Mouse (Mus musculus): ENCODE measurements around the gene Rnf20. TPM values are rescaled to one million over a fixed set of nuclear protein-coding genes. Genes with fewer than 3 reads are reported as not detected.
"Not testable (repeated sequence)": the region's sequence is repeated elsewhere in the genome, so short reads cannot be mapped to it uniquely, and the experiment has no call there.

Gene Rnf20
- polyA plus RNA-seq, 1 experiment from 2014 or later = 74.0 TPM

DNA sequence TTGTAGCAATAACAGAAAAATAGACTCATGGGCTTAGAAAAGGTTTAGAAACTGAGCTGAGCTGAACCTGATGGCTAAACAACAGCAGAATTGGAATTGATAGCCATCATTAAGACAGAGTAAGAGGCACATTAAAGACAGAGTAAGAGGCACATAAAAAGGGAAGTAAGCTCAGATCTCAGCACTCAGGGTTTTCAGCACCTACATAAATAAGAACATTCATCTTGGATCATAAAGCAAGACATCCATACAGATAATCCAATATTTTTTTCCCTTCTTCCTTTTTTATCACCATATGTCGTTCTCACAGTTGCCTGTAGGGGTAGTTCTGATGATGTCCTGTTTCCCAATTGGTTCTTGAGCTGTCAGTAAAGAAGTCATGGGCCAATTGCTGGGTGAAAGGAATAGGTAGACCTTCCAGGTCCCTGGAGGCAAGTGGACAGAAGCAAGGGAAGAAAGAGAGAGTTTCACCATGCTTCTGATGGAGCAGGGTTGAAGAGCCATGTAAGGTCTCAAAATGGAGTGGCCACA is 27.7 kb upstream of the Rnf20 start:
- Histone ChIP-seq H3K27ac (replicated peaks; ENCODE audit: low read depth, low read length) (no peak overlapping the region), H3K4me3 (replicated peaks; ENCODE audit: low read depth, low read length) (no peak overlapping the region), H3K4me1 (ENCODE audit: control insufficient read depth, insufficient read depth, low read length) (no peaks in the 10 kb centered on the region), H3K36me3 (ENCODE audit: control insufficient read depth, insufficient read depth, low read length) (no peaks in the 10 kb centered on the region), H3K4me2 (ENCODE audit: low read length) (no peak overlapping the region), H3K9ac (replicated peaks; ENCODE audit: low read length) (no peak overlapping the region), H3K9me3 (ENCODE audit: control insufficient read depth, low read length) (no peaks in the 10 kb centered on the region), H3K27me3 (ENCODE audit: control insufficient read depth, insufficient read depth, low read length) (no peaks in the 10 kb centered on the region)
- 69% methylated on average over 1 of the region's 1 CpGs for WGBS
- no peak for DNase-seq
- no peak for ATAC-seq (ENCODE audit: low FRiP score, low TSS enrichment)

DNA sequence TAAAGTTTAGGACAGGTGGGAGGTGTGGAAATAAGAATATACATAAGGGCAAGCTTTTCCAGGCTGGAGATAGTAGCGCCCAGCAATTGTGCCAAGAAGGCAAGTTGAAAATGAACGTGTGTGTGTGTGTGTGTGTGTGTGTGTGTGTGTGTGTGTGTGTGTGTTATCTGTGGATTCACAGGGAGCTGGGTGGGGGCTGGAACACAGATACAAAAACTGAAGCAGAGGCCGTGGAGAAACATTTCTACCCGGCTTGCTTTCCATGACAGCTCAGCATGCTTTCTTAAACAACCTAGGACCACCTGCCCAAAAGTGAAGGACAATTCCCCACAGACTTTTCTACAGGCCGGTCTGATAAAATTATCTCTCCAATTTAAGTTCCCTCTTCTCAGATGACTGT is 27.2 kb upstream of the Rnf20 start:
- Histone ChIP-seq H3K4me3 (replicated peaks; ENCODE audit: low read depth, low read length) (no peak overlapping the region), H3K36me3 (ENCODE audit: control insufficient read depth, insufficient read depth, low read length) (no peaks in the 10 kb centered on the region), H3K27me3 (ENCODE audit: control insufficient read depth, insufficient read depth, low read length) (no peaks in the 10 kb centered on the region), H3K27ac (replicated peaks; ENCODE audit: low read depth, low read length) (no peak overlapping the region), H3K4me1 (ENCODE audit: control insufficient read depth, insufficient read depth, low read length) (no peaks in the 10 kb centered on the region), H3K4me2 (ENCODE audit: low read length) (no peak overlapping the region), H3K9ac (replicated peaks; ENCODE audit: low read length) (no peak overlapping the region), H3K9me3 (ENCODE audit: control insufficient read depth, low read length) (no peaks in the 10 kb centered on the region)
- WGBS = 93% methylated on average over 5 of the region's 5 CpGs
- DNase-seq (no peak), ATAC-seq (ENCODE audit: low FRiP score, low TSS enrichment) (no peak)

DNA sequence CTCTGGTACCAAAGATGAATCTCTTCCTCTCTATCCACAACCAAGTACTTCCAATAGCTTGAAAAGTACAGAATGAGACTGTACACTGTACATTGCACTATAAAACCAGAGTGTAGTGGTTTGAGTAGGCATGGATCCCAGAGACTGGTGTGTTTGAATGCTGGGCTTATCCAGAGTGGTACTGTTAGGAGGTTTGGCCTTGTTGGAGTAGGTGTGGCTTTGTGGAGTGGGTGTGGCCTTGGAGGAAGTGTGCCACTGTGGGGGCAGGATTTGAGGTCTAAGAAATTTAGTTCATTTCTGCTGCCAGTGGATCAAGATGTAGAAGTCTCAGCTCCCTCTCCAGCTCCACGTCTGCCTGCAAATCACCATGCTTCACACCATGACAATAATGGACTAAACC is 26.3 kb upstream of the Rnf20 start:
- H3K4me3 ChIP-seq (replicated peaks; ENCODE audit: low read depth, low read length) = no peak overlapping the region
- H3K27me3 ChIP-seq (ENCODE audit: control insufficient read depth, insufficient read depth, low read length) = no peaks in the 10 kb centered on the region
- ATAC-seq (ENCODE audit: low FRiP score, low TSS enrichment) (no peak), DNase-seq (no peak)
- 91% methylated on average over 1 of the region's 1 CpGs for WGBS
- no peaks in the 10 kb centered on the region for H3K9me3 ChIP-seq (ENCODE audit: control insufficient read depth, low read length)
- H3K4me1 ChIP-seq (ENCODE audit: control insufficient read depth, insufficient read depth, low read length) = no peaks in the 10 kb centered on the region
- no peak overlapping the region for H3K4me2 ChIP-seq (ENCODE audit: low read length)
- no peak overlapping the region for H3K27ac ChIP-seq (replicated peaks; ENCODE audit: low read depth, low read length)
- no peak overlapping the region for H3K9ac ChIP-seq (replicated peaks; ENCODE audit: low read length)
- H3K36me3 ChIP-seq (ENCODE audit: control insufficient read depth, insufficient read depth, low read length) = no peaks in the 10 kb centered on the region

DNA sequence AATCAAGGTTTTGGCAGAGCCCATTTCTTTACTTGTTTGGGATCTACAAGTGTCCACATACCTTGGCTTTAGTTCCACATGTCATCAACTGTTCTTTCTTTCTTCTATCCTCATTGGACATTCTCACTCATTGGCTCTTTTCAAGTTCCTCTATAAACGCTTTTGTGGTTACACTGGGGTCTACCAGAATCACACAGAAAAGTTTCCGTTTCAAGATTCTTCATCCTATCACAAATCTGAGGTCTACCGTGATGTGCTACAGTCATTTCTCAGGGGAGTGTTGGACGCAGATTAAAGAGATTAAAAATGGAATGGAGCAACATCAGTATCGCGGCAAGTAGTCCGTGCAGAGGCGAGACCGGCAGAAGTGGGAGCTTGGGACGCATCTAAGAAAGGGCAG is 14.9 kb upstream of the Rnf20 start:
- Histone ChIP-seq H3K27me3 (ENCODE audit: control insufficient read depth, insufficient read depth, low read length) (no peaks in the 10 kb centered on the region), H3K27ac (replicated peaks; ENCODE audit: low read depth, low read length) (no peak overlapping the region), H3K4me1 (ENCODE audit: control insufficient read depth, insufficient read depth, low read length) (no peaks in the 10 kb centered on the region), H3K9me3 (ENCODE audit: control insufficient read depth, low read length) (no peaks in the 10 kb centered on the region), H3K9ac (replicated peaks; ENCODE audit: low read length) (no peak overlapping the region), H3K36me3 (ENCODE audit: control insufficient read depth, insufficient read depth, low read length) (no peaks in the 10 kb centered on the region), H3K4me3 (replicated peaks; ENCODE audit: low read depth, low read length) (no peak overlapping the region), H3K4me2 (ENCODE audit: low read length) (no peak overlapping the region)
- DNase-seq (no peak), ATAC-seq (ENCODE audit: low FRiP score, low TSS enrichment) (no peak)
- 92% methylated on average over 10 of the region's 10 CpGs for WGBS

DNA sequence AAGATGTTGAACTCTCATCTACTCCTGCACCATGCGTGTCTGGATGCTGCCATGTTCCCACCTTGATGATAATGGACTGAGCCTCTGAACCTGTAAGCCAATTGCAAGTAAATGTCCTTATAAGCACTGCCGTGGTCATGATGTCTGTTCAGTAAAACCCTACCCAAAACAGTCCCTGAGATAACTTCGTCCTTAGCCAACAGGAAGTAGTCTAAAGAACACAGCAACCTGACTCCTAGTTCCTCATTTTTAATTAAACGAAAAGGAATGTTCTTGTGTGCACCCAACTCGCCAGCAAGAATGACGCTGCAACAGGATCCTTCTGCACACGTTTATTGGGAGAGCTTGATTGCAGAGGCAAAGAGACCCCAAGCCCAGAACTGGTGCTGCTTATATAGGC is 11.9 kb upstream of the Rnf20 start:
- not testable (repeated sequence) for DNase-seq; H3K9ac ChIP-seq (replicated peaks; ENCODE audit: low read length); H3K4me1 ChIP-seq (ENCODE audit: control insufficient read depth, insufficient read depth, low read length); H3K4me3 ChIP-seq (replicated peaks; ENCODE audit: low read depth, low read length); H3K9me3 ChIP-seq (ENCODE audit: control insufficient read depth, low read length); H3K27ac ChIP-seq (replicated peaks; ENCODE audit: low read depth, low read length); H3K36me3 ChIP-seq (ENCODE audit: control insufficient read depth, insufficient read depth, low read length); H3K4me2 ChIP-seq (ENCODE audit: low read length); ATAC-seq (ENCODE audit: low FRiP score, low TSS enrichment); H3K27me3 ChIP-seq (ENCODE audit: control insufficient read depth, insufficient read depth, low read length)
- 93% methylated on average over 7 of the region's 7 CpGs for WGBS

DNA sequence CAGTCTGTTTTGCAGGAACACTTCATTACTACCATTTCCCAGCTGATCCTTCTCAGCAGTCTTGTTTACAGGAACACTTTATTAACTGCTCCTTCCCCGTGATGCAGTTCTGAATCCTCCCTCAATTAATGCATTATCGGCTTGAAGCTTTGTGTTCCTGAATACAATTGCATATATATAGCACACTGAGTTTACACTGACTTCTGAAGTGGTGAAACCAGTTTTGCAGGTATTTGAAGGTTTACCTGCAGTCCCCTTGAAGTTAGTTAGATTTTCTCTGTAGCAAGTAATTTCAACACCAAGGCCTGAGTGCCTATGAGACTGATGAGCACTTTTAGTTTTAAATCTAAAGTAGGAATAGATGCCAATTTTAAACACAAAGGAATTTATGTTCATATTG is 9.5 kb upstream of the Rnf20 start:
- no peak for ATAC-seq (ENCODE audit: low FRiP score, low TSS enrichment)
- Histone ChIP-seq H3K4me3 (replicated peaks; ENCODE audit: low read depth, low read length) (no peak overlapping the region), H3K9me3 (ENCODE audit: control insufficient read depth, low read length) (no peaks in the 10 kb centered on the region), H3K36me3 (ENCODE audit: control insufficient read depth, insufficient read depth, low read length) (no peaks in the 10 kb centered on the region), H3K27me3 (ENCODE audit: control insufficient read depth, insufficient read depth, low read length) (no peaks in the 10 kb centered on the region), H3K9ac (replicated peaks; ENCODE audit: low read length) (no peak overlapping the region), H3K4me1 (ENCODE audit: control insufficient read depth, insufficient read depth, low read length) (no peaks in the 10 kb centered on the region), H3K4me2 (ENCODE audit: low read length) (no peak overlapping the region), H3K27ac (replicated peaks; ENCODE audit: low read depth, low read length) (no peak overlapping the region)
- 87% methylated on average over 2 of the region's 2 CpGs for WGBS
- DNase-seq = no peak

DNA sequence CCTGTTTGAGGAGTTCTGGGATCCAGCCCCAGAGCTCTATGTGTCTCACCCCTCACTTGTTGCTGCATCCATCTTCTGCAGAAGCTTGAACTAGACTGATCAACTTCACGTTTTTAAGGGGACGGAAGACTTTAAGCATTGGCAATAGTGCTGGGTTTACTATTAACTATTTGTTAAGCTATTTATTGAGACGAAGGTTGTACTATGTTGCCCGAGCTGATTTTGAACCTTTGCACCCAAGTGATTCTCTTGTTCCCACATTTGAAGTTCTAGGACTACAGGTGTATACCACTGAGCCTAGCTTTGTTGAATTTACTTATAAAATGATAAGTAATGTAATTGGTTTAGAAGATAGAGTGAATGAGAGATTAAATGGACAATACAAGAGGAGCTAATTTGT is 7.9 kb upstream of the Rnf20 start:
- ATAC-seq (ENCODE audit: low FRiP score, low TSS enrichment) (no peak), DNase-seq (no peak)
- H3K9ac ChIP-seq (replicated peaks; ENCODE audit: low read length) = no peak overlapping the region
- no peaks in the 10 kb centered on the region for H3K9me3 ChIP-seq (ENCODE audit: control insufficient read depth, low read length)
- no peak overlapping the region for H3K4me3 ChIP-seq (replicated peaks; ENCODE audit: low read depth, low read length)
- WGBS = 89% methylated on average over 4 of the region's 4 CpGs
- H3K4me1 ChIP-seq (ENCODE audit: control insufficient read depth, insufficient read depth, low read length) = no peaks in the 10 kb centered on the region
- no peaks in the 10 kb centered on the region for H3K27me3 ChIP-seq (ENCODE audit: control insufficient read depth, insufficient read depth, low read length)
- H3K4me2 ChIP-seq (ENCODE audit: low read length) = no peak overlapping the region
- no peak overlapping the region for H3K27ac ChIP-seq (replicated peaks; ENCODE audit: low read depth, low read length)
- no peaks in the 10 kb centered on the region for H3K36me3 ChIP-seq (ENCODE audit: control insufficient read depth, insufficient read depth, low read length)

DNA sequence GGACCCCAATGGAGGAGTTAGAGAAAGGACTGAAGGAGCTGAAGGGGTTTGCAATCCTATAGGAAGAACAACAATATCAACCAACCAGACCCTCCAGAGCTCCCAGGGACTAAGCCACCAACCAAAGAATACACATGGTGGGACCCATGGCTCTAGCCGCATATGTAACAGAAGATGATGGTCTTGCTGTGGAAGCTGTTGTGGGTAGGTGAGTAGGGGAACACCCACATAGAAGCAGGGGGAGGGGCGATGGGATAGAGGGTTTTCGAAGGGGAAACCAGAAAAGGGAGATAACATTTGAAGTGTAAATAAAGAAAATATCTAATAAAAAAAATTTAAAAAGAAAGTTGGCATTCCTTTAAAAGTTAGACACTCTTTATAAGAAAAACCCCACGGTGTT is 6.8 kb upstream of the Rnf20 start:
- H3K4me3 ChIP-seq (replicated peaks; ENCODE audit: low read depth, low read length); H3K4me1 ChIP-seq (ENCODE audit: control insufficient read depth, insufficient read depth, low read length); H3K27ac ChIP-seq (replicated peaks; ENCODE audit: low read depth, low read length); H3K27me3 ChIP-seq (ENCODE audit: control insufficient read depth, insufficient read depth, low read length); H3K9ac ChIP-seq (replicated peaks; ENCODE audit: low read length); H3K4me2 ChIP-seq (ENCODE audit: low read length); H3K36me3 ChIP-seq (ENCODE audit: control insufficient read depth, insufficient read depth, low read length); H3K9me3 ChIP-seq (ENCODE audit: control insufficient read depth, low read length); ATAC-seq (ENCODE audit: low FRiP score, low TSS enrichment); DNase-seq: not testable (repeated sequence)
- WGBS = 90% methylated on average over 4 of the region's 4 CpGs

DNA sequence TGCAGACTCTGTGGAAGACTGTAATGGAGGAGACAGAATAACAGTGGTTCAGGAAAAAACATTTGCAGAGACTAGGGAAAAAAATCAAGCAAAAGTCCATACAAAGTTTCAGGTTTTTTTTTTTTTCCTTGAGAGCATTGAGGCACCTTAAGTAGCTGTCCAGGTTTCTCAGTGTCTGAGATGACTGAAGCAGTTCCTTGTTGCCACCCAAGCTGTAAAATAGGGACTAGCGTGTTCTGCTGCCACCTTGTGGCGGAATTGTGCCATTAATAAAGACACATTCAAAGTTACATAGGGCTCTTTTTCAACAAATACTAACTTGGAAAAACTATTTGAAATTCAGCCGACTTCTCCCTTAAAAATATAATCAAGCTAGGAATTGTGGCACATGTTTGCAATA is 4.8 kb upstream of the Rnf20 start:
- H3K4me2 ChIP-seq (ENCODE audit: low read length) = no peak overlapping the region
- no peaks in the 10 kb centered on the region for H3K36me3 ChIP-seq (ENCODE audit: control insufficient read depth, insufficient read depth, low read length)
- H3K9ac ChIP-seq (replicated peaks; ENCODE audit: low read length) = no peak overlapping the region
- H3K27ac ChIP-seq (replicated peaks; ENCODE audit: low read depth, low read length) = no peak overlapping the region
- H3K9me3 ChIP-seq (ENCODE audit: control insufficient read depth, low read length) = no peaks in the 10 kb centered on the region
- H3K27me3 ChIP-seq (ENCODE audit: control insufficient read depth, insufficient read depth, low read length) = no peaks in the 10 kb centered on the region
- ATAC-seq (ENCODE audit: low FRiP score, low TSS enrichment) = no peak
- 2% methylated on average over 3 of the region's 3 CpGs for WGBS
- DNase-seq = peak; percentile 92
- H3K4me3 ChIP-seq (replicated peaks; ENCODE audit: low read depth, low read length) = no peak overlapping the region
- H3K4me1 ChIP-seq (ENCODE audit: control insufficient read depth, insufficient read depth, low read length) = no peaks in the 10 kb centered on the region
